Mouse (Mus musculus): ENCODE data around the gene Adamts20. TPM values are rescaled to one million over a fixed set of nuclear protein-coding genes. Genes with fewer than 3 reads are reported as not detected.
"Not testable (repeated sequence)": the region's sequence is repeated elsewhere in the genome, so short reads cannot be mapped to it uniquely, and the experiment has no call there.

Adamts20 gene
- total RNA-seq, 2 experiments from 2014 or later: 13.6 to 17.5 TPM

- DNase-seq (ENCODE audit: low spot score in 2 of 2): no peak
- H3K27ac ChIP-seq: no peak overlapping the region
- H3K4me3 ChIP-seq: no peak overlapping the region
- no peak for TF ChIP-seq CTCF (conservative IDR thresholded peaks at IDR 0.05)
Measured at GRCm38 (mm10) chr15:94392737-94393136, 72.5 kb downstream of the Adamts20 start.

- not testable (repeated sequence) for H3K4me3 ChIP-seq; H3K27ac ChIP-seq; DNase-seq (ENCODE audit: low spot score in 2 of 2)
- peak; percentile 33 for TF ChIP-seq CTCF (conservative IDR thresholded peaks at IDR 0.05)
Measured at GRCm38 (mm10) chr15:94390127-94390526, 75.1 kb downstream of the Adamts20 start.

GRCm38 (mm10) chr15:94379425-94379824 is 85.8 kb downstream of the Adamts20 start:
- no peak overlapping the region for H3K27ac ChIP-seq
- DNase-seq (ENCODE audit: low spot score in 2 of 2): no peak
- H3K4me3 ChIP-seq: no peak overlapping the region
- peak; percentile 73 for TF ChIP-seq CTCF (conservative IDR thresholded peaks at IDR 0.05)

GRCm38 (mm10) chr15:94372548-94372947 is 92.7 kb downstream of the Adamts20 start:
- peak in 1 of 2 experiments; percentile 27 for DNase-seq (ENCODE audit: low spot score in 2 of 2)

GRCm38 (mm10) chr15:94349052-94349451 is 116.2 kb downstream of the Adamts20 start:
- peak in 1 of 2 experiments; percentile 23 for DNase-seq (ENCODE audit: low spot score in 2 of 2)
- TF ChIP-seq CTCF (conservative IDR thresholded peaks at IDR 0.05): no peak

More at GRCm38 (mm10) chr15:94372548-94372947, 92.7 kb downstream of the Adamts20 start:
- Histone ChIP-seq H3K4me3 (no peak overlapping the region), H3K27ac (no peak overlapping the region)
- peak; percentile 76 for TF ChIP-seq CTCF (conservative IDR thresholded peaks at IDR 0.05)

GRCm38 (mm10) chr15:94344317-94344716 is 120.9 kb downstream of the Adamts20 start:
- H3K4me3 ChIP-seq: no peak overlapping the region
- TF ChIP-seq CTCF (conservative IDR thresholded peaks at IDR 0.05): peak; percentile 51
- DNase-seq (ENCODE audit: low spot score in 2 of 2): no peak
- no peak overlapping the region for H3K27ac ChIP-seq

More at GRCm38 (mm10) chr15:94349052-94349451, 116.2 kb downstream of the Adamts20 start:
- Histone ChIP-seq H3K27ac (no peak overlapping the region), H3K4me3 (no peak overlapping the region)

GRCm38 (mm10) chr15:94342365-94342764 is 122.9 kb downstream of the Adamts20 start:
- peak; percentile 92 for TF ChIP-seq CTCF (conservative IDR thresholded peaks at IDR 0.05)
- H3K27ac ChIP-seq: no peak overlapping the region
- peak; percentile 63 to 88 for DNase-seq (ENCODE audit: low spot score in 2 of 2)
- no peak overlapping the region for H3K4me3 ChIP-seq

GRCm38 (mm10) chr15:94339011-94339410 is 126.2 kb downstream of the Adamts20 start:
- Histone ChIP-seq H3K4me3 (no peak overlapping the region), H3K27ac (no peak overlapping the region)
- no peak for DNase-seq (ENCODE audit: low spot score in 2 of 2)
- no peak for TF ChIP-seq CTCF (conservative IDR thresholded peaks at IDR 0.05)

GRCm38 (mm10) chr15:94334586-94334985 is 130.6 kb downstream of the Adamts20 start:
- H3K4me3 ChIP-seq: no peak overlapping the region
- no peak for TF ChIP-seq CTCF (conservative IDR thresholded peaks at IDR 0.05)
- no peak for DNase-seq (ENCODE audit: low spot score in 2 of 2)
- H3K27ac ChIP-seq: no peak overlapping the region

GRCm38 (mm10) chr15:94326626-94327025 is 138.6 kb downstream of the Adamts20 start:
- DNase-seq (ENCODE audit: low spot score in 2 of 2): no peak
- Histone ChIP-seq H3K4me3 (no peak overlapping the region), H3K27ac (no peak overlapping the region)
- no peak for TF ChIP-seq CTCF (conservative IDR thresholded peaks at IDR 0.05)

- no peak for DNase-seq (ENCODE audit: low spot score in 2 of 2)
- no peak for TF ChIP-seq CTCF (conservative IDR thresholded peaks at IDR 0.05)
Measured at GRCm38 (mm10) chr15:94325509-94326181, 139.6 kb downstream of the Adamts20 start.

GRCm38 (mm10) chr15:94316171-94316570 is 149.0 kb downstream of the Adamts20 start:
- TF ChIP-seq CTCF (conservative IDR thresholded peaks at IDR 0.05): peak; percentile 56
- Histone ChIP-seq H3K4me3 (no peak overlapping the region), H3K27ac (no peak overlapping the region)
- no peak for DNase-seq (ENCODE audit: low spot score in 2 of 2)

More at GRCm38 (mm10) chr15:94325509-94326181, 139.6 kb downstream of the Adamts20 start:
- Histone ChIP-seq H3K27ac (no peak overlapping the region), H3K4me3 (no peak overlapping the region)

GRCm38 (mm10) chr15:94309689-94310088 is 155.5 kb downstream of the Adamts20 start:
- H3K27ac ChIP-seq: no peak overlapping the region
- TF ChIP-seq CTCF (conservative IDR thresholded peaks at IDR 0.05): no peak
- no peak for DNase-seq (ENCODE audit: low spot score in 2 of 2)
- H3K4me3 ChIP-seq: no peak overlapping the region

GRCm38 (mm10) chr15:94307888-94308287 is 157.3 kb downstream of the Adamts20 start:
- Histone ChIP-seq H3K27ac (no peak overlapping the region), H3K4me3 (no peak overlapping the region)
- DNase-seq (ENCODE audit: low spot score in 2 of 2): no peak
- no peak for TF ChIP-seq CTCF (conservative IDR thresholded peaks at IDR 0.05)
